Mouse (Mus musculus) G1E (cell line): ENCODE data around the gene Jph3.

Source experiments
- CTCF ChIP-seq: IDR thresholded peaks from 2 replicates; pipeline ENCODE4 v1.5.1; 2012; ENCODE audit warnings: low read depth, low read length, inconsistent platforms, mixed read lengths
- POLR2AphosphoS5 ChIP-seq: IDR thresholded peaks from 2 replicates; pipeline ENCODE4 v1.6.1; 2012; ENCODE audit warnings: low read depth, low read length, inconsistent platforms; ENCODE audit not compliant: insufficient replicate concordance
- TAL1 ChIP-seq: conservative IDR thresholded peaks from 2 replicates; pipeline ENCODE4 v1.6.1; 2012; ENCODE audit warnings: low read depth, low read length, inconsistent platforms, mixed read lengths

DNA sequence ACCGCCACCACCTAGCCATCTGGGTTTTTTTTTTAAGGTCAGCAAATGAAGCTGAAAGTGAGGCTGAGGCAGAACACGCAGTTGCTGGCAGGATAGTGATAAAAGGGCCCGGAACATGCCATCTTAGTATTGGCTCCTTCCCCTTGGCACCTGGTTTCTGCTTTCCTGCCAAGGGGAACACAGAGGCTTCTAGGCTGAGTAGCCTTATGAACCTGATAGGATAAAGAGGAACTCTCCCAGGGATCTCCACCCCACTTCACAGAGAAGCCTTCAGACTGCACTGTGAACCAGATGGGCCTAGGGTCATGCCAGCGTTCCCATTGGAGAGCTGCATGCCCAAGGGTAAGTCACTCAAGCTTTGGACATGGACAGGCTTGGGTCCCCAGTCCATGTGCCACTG lies 48.5 kb upstream of the Jph3 start:
- TF ChIP-seq CTCF (no peak), POLR2AphosphoS5 (no peak), TAL1 (no peak)
